Mouse (Mus musculus) midbrain, embryonic 12.5 days (tissue): Measurements from ENCODE around the gene Ppp1r21. TPM values are rescaled to one million over a fixed set of nuclear protein-coding genes. Genes with fewer than 3 reads are reported as not detected.

Source experiments
- ATAC-seq: fragments of 200-750 bp; cut with Nextera tagmentation; 2 replicates; pipeline ENCODE4 v1.8.0; 2017; ENCODE audit warnings: low read depth, moderate TSS enrichment, moderate library complexity; ENCODE audit not compliant: low FRiP score
- H3K27ac ChIP-seq: fragments of 300-500 bp; sonication (generic); replicated peaks from 2 replicates; pipeline ENCODE4 v1.5.1; 2016; ENCODE audit warnings: mild to moderate bottlenecking
- H3K27me3 ChIP-seq: fragments of 300-500 bp; sonication (generic); 2 replicates; pipeline ENCODE4 v1.6.1; 2016; ENCODE audit warnings: mild to moderate bottlenecking
- H3K36me3 ChIP-seq: fragments of 300-500 bp; sonication (generic); 2 replicates; pipeline ENCODE4 v1.6.1; 2016
- H3K4me1 ChIP-seq: fragments of 300-500 bp; sonication (generic); 2 replicates; pipeline ENCODE4 v1.6.1; 2016
- H3K4me2 ChIP-seq: fragments of 300-500 bp; sonication (generic); replicated peaks from 2 replicates; pipeline ENCODE4 v1.6.1; 2016; ENCODE audit warnings: mild to moderate bottlenecking, moderate library complexity
- H3K4me3 ChIP-seq: fragments of 300-500 bp; sonication (generic); 2 replicates; pipeline ENCODE4 v1.5.1; 2016; ENCODE audit warnings: mild to moderate bottlenecking
- H3K9ac ChIP-seq: fragments of 300-500 bp; sonication (generic); replicated peaks from 2 replicates; pipeline ENCODE4 v1.6.1; 2016; ENCODE audit warnings: mild to moderate bottlenecking, moderate library complexity
- H3K9me3 ChIP-seq: fragments of 300-500 bp; sonication (generic); 2 replicates; pipeline ENCODE4 v1.6.1; 2016; ENCODE audit warnings: mild to moderate bottlenecking
- WGBS: fragments of 180-500 bp; shearing (Covaris S2); methylation state at CpG from one replicate; pipeline ENCODE4 v1.1.7; 2016; 5-methylcytosine and 5-hydroxymethylcytosine counted together
- polyA plus RNA-seq: library from polyadenylated mRNA; unstranded; fragments of >200 nt; fragmentation: Nextera tagmentation; extraction: Ambion mirVana; gene quantifications from 2 replicates; pipeline ENCODE4 v1.2.1, GENCODE M21; 2016

Gene Ppp1r21
- 24.2 and 24.5 TPM in 2 replicates for polyA plus RNA-seq

DNA sequence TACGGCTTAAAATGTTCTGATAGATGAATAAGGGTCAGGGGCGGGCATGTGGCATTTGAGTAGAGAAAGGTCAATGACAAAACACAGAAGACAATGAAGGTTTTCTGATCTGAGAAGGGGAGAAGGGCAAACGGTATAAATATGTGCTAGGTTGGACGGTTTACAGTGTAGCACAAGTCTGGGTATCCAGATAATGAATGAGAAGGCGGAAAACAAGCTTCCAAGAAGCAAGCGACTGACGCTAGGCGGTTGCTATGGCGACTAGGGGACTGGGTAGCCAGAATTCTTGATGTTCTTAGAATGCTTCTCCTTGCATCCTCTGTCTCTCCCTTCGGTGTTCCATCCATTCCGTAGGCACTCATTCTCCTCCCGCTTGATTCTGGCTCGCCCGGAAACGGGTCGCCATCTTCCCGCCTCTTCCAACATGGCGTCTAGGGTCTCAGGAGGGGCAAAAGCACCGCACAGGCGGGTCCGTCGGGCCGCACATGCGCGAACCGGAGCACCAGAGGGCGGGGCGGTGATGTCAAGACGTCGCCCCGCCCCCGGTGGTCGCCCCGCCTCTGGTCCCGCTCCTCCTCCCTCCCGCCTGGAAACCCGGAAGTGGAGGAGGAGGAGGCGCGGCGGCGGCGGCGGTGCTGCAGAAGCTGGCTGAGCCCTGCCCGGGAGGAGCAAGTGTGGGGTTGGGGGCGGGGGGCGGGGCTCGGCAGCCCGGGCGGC lies at the start of gene Ppp1r21:
Ppp1r21 (plus strand) TSS at position 600 of the 717 bp plus-strand sequence.
- Histone ChIP-seq H3K4me3 (peak within 1 kb of the TSS; percentile 69), H3K36me3 (no peaks in the 10 kb centered on the region), H3K9me3 (no peaks in the 10 kb centered on the region), H3K4me2 (peak within 1 kb of the TSS; percentile 72), H3K9ac (peak within 1 kb of the TSS; percentile 72), H3K4me1 (peaks cover 7% of the 10 kb centered on the region), H3K27me3 (peaks cover 11% of the 10 kb centered on the region; the same call in 1 of the 2 replicates), H3K27ac (peak within 1 kb of the TSS; percentile 90)
- peak; percentile 97 for ATAC-seq
- WGBS, result 6% methylated on average over 44 of the region's 49 CpGs

DNA sequence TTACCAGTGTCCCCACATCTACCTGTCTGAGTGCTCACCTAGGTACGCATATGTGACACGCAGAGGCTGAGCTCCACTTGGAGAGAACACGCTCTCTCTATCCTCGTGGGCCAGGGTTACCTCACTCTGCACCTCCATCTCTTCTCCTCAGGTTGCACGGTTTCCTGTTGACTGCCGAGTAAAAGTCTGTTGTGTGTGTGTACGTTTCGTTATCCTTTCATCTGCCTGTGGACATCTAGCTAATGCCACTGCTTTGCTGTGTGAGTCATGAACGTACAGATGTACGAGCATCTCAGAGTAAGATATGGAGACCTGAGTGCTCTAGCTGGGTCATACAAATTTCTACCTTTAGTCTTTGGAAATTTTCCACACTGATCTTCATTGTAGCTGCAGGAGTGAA lies 49.5 kb upstream of the Ppp1r21 start:
- H3K4me2 ChIP-seq, result no peak overlapping the region
- H3K4me1 ChIP-seq, result no peaks in the 10 kb centered on the region
- no peak overlapping the region for H3K4me3 ChIP-seq
- no peak for ATAC-seq
- 94% methylated on average over 10 of the region's 10 CpGs for WGBS
- no peaks in the 10 kb centered on the region for H3K9me3 ChIP-seq
- 0 out of 2 replicates have a peak, but pooled peaks cover 4% of the 10 kb centered on the region for H3K36me3 ChIP-seq
- H3K27me3 ChIP-seq, result no peaks in the 10 kb centered on the region
- H3K9ac ChIP-seq, result no peak overlapping the region
- no peak overlapping the region for H3K27ac ChIP-seq

- no peak overlapping the region for H3K4me3 ChIP-seq
- H3K27me3 ChIP-seq, result no peaks in the 10 kb centered on the region
- H3K9me3 ChIP-seq, result no peaks in the 10 kb centered on the region
- no peak overlapping the region for H3K9ac ChIP-seq
- H3K4me1 ChIP-seq, result no peaks in the 10 kb centered on the region
- 87% methylated on average over 2 of the region's 2 CpGs for WGBS
- H3K27ac ChIP-seq, result no peak overlapping the region
- no peak overlapping the region for H3K4me2 ChIP-seq
- no peak for ATAC-seq
- 0 out of 2 replicates have a peak, but pooled peaks cover 4% of the 10 kb centered on the region for H3K36me3 ChIP-seq
These were observed 48.9 kb upstream of the Ppp1r21 start for GRCm38 (mm10) chr17:88481062-88481461.

- Histone ChIP-seq H3K9me3 (no peaks in the 10 kb centered on the region), H3K36me3 (peaks cover 6% of the 10 kb centered on the region), H3K9ac (no peak overlapping the region), H3K4me3 (no peak overlapping the region), H3K4me1 (no peaks in the 10 kb centered on the region), H3K4me2 (no peak overlapping the region), H3K27ac (no peak overlapping the region), H3K27me3 (no peaks in the 10 kb centered on the region)
- ATAC-seq, result no peak
- WGBS, result 90% methylated on average over 3 of the region's 3 CpGs
These were observed 48.3 kb upstream of the Ppp1r21 start for GRCm38 (mm10) chr17:88481587-88481986.

DNA sequence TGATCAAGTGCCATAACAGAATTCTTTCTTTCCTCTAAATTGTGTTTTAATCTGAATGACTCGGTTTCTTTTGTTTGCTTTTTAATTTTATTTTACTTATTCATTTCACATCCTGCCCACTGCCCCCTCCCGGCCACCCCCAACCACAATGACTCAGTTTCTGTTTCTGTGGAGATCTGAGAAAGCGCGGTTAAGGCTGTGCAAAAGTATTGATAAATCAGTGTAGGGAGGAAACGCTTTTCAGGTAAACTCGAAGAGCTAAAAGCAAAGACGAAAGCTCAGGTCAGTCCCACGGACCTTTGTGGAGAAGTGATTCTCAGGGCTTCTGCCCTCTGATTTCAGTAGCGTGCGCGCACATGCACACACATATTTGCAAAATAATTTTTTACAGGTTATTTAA lies 45.4 kb upstream of the Ppp1r21 start:
- Histone ChIP-seq H3K27ac (no peak overlapping the region), H3K9ac (no peak overlapping the region), H3K27me3 (no peaks in the 10 kb centered on the region), H3K4me2 (no peak overlapping the region), H3K36me3 (peaks cover 7% of the 10 kb centered on the region), H3K9me3 (no peaks in the 10 kb centered on the region), H3K4me1 (no peaks in the 10 kb centered on the region), H3K4me3 (no peak overlapping the region)
- no peak for ATAC-seq
- WGBS, result 94% methylated on average over 11 of the region's 11 CpGs

GRCm38 (mm10) chr17:88484951-88485350 lies 45.0 kb upstream of the Ppp1r21 start:
- H3K9ac ChIP-seq, result no peak overlapping the region
- H3K4me3 ChIP-seq, result no peak overlapping the region
- H3K9me3 ChIP-seq, result no peaks in the 10 kb centered on the region
- no peak overlapping the region for H3K27ac ChIP-seq
- H3K36me3 ChIP-seq, result peaks cover 7% of the 10 kb centered on the region
- no peaks in the 10 kb centered on the region for H3K4me1 ChIP-seq
- ATAC-seq, result no peak
- H3K27me3 ChIP-seq, result no peaks in the 10 kb centered on the region
- WGBS, result 81% methylated on average over 1 of the region's 1 CpGs
- H3K4me2 ChIP-seq, result no peak overlapping the region

GRCm38 (mm10) chr17:88490546-88490945 lies 39.4 kb upstream of the Ppp1r21 start:
- peaks cover 15% of the 10 kb centered on the region for H3K36me3 ChIP-seq
- H3K4me1 ChIP-seq, result peaks cover 20% of the 10 kb centered on the region
- no peak overlapping the region for H3K4me2 ChIP-seq
- H3K9ac ChIP-seq, result no peak overlapping the region
- H3K4me3 ChIP-seq, result no peak overlapping the region
- whole genome bisulfite sequencing, result 94% methylated on average over 10 of the region's 10 CpGs
- no peak for ATAC-seq
- no peaks in the 10 kb centered on the region for H3K9me3 ChIP-seq
- H3K27me3 ChIP-seq, result no peaks in the 10 kb centered on the region
- no peak overlapping the region for H3K27ac ChIP-seq

DNA sequence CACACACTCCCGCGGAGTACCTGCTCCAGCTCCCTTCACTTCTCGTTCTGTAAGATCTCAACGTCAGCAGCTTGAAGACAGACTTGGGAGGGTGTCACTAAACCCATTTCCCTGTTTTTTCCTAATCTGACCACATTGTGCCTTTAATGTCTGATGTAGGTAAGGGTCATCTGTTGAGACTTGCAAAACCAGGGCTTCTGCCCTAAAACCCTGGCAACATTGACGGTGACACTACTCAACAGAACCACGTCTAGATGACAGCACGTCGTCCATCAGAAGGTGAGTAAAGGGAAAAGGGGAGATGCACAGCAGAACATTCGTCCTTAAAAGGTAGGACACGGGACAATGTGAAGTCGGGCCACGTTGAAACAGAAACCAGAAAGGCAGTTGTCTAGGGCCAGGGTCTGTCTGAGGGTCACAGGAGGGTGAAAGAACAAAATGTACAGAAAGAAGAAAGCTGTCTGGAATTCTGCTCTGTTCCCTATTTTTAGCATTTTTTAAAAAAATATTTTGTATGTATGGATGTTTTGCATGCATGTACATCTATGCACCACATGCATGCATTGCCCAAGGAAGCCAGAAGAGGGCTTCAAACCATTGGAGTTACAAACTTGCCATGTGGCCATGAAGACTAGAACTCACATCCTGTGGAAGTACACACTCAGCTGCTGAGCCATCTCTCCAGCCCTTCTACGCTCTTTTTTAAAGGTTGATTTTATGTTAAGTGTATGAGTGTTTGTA lies 38.4 kb upstream of the Ppp1r21 start:
- Histone ChIP-seq H3K4me2 (no peak overlapping the region), H3K4me3 (no peak overlapping the region), H3K4me1 (peaks cover 20% of the 10 kb centered on the region), H3K9ac (no peak overlapping the region), H3K27ac (no peak overlapping the region), H3K36me3 (peaks cover 11% of the 10 kb centered on the region), H3K9me3 (no peaks in the 10 kb centered on the region), H3K27me3 (no peaks in the 10 kb centered on the region)
- WGBS, result 97% methylated on average over 13 of the region's 13 CpGs
- no peak for ATAC-seq

DNA sequence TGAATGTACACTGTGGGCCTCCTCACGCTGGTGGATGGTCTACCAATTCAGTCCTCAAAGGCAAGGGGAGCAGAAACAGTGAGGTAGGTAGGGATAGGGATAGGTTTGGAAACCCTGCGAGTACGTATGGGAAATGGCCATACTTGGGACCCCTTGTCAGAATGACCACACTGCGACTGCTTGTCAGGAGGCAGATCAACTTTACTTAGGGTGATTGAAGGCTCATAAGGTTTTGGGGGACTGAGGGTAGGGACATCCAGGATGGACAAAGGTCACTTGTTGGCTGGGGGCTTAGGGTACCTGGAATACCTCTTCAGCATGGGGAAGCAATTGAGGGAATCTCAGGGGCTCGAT lies 37.8 kb upstream of the Ppp1r21 start:
- no peak overlapping the region for H3K4me2 ChIP-seq
- H3K9me3 ChIP-seq, result no peaks in the 10 kb centered on the region

DNA sequence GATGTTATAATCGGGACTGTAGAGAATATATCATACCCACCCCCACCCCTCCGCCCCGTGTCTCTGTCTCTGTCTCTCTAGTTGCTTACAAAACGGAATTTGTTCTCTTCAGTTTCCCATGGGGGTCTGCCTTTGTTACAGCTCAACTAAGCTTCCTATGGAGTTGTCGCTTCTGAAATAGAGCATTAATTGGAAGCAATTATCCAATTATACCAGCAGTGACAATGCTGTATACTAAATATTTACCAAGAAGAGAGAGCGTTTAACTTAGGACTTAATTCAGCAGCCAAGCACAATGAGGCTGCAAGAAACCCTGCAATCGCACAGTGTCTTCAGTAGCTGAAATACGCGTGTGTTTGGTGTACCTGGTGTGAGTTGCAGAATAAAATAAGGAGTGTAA lies 36.4 kb upstream of the Ppp1r21 start:
- WGBS, result 59% methylated on average over 9 of the region's 9 CpGs
- Histone ChIP-seq H3K9ac (no peak overlapping the region), H3K27ac (peak overlapping the region; percentile 94), H3K9me3 (no peaks in the 10 kb centered on the region), H3K4me2 (peak overlapping the region; percentile 47; the same call in 1 of the 2 replicates), H3K4me3 (no peak overlapping the region), H3K36me3 (peaks cover 8% of the 10 kb centered on the region; the same call in 1 of the 2 replicates), H3K27me3 (no peaks in the 10 kb centered on the region), H3K4me1 (peaks cover 20% of the 10 kb centered on the region)
- no peak; the same call in 1 of the 2 replicates for ATAC-seq

More for the DNA sequence above, 37.8 kb upstream of the Ppp1r21 start:
- no peak for ATAC-seq
- 98% methylated on average over 5 of the region's 5 CpGs for WGBS
- Histone ChIP-seq H3K27me3 (no peaks in the 10 kb centered on the region), H3K36me3 (peaks cover 8% of the 10 kb centered on the region; the same call in 1 of the 2 replicates), H3K4me3 (no peak overlapping the region), H3K9ac (no peak overlapping the region), H3K27ac (no peak overlapping the region), H3K4me1 (peaks cover 20% of the 10 kb centered on the region)

DNA sequence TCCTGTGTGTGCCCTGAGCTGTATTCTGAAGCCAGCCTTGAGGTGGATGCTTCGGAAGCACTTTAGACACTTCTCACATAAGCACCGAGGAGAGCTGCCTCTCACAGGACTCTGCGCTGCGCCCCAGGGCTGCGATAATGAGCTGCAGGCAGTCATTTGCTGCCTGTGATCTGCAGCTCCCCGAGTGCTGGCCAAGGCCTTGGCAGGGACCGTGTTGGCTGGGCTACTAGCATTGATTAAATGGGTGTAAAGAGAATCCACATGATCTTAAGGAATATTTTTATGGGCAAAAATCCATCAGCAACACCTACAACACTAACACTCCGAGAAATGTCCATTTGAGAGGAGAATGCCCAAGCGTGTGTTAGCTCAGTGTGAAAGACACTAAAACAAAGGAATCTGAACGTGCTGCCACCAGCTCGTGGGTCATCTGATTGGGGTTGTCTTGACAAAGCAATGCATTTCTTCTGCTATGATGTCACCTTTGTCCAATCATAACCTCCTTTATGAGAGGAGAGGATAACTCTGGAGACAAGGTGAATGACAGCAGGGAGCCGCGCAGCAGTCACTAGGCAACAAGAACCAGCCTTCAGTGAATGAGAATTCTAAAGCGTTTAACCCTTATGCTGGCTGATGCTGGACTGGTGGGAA lies 35.7 kb upstream of the Ppp1r21 start:
- Histone ChIP-seq H3K27me3 (no peaks in the 10 kb centered on the region), H3K9ac (peak overlapping the region; percentile 43; the same call in 1 of the 2 replicates), H3K4me3 (0 out of 2 replicates have a peak overlapping the region, but pooled peaks have one; percentile 9), H3K4me2 (peak overlapping the region; percentile 47), H3K9me3 (no peaks in the 10 kb centered on the region), H3K36me3 (peaks cover 8% of the 10 kb centered on the region; the same call in 1 of the 2 replicates), H3K27ac (peak overlapping the region; percentile 94), H3K4me1 (peaks cover 20% of the 10 kb centered on the region)
- peak; percentile 92 for ATAC-seq
- 19% methylated on average over 14 of the region's 14 CpGs for WGBS

- Histone ChIP-seq H3K4me2 (peak overlapping the region; percentile 47), H3K9ac (peak overlapping the region; percentile 32), H3K27me3 (no peaks in the 10 kb centered on the region), H3K4me1 (peaks cover 20% of the 10 kb centered on the region), H3K9me3 (no peaks in the 10 kb centered on the region), H3K36me3 (peaks cover 8% of the 10 kb centered on the region; the same call in 1 of the 2 replicates), H3K4me3 (0 out of 2 replicates have a peak overlapping the region, but pooled peaks have one; percentile 9), H3K27ac (peak overlapping the region; percentile 94)
- peak; percentile 66 for ATAC-seq
- 25% methylated on average over 10 of the region's 10 CpGs for WGBS
These were observed 35.2 kb upstream of the Ppp1r21 start for GRCm38 (mm10) chr17:88494772-88495132.
